Mouse (Mus musculus) leukemia stem cell, adult 10-12 weeks (primary cell): ENCODE data around the gene Ear10. TPM values are rescaled to one million over a fixed set of nuclear protein-coding genes. Genes with fewer than 3 reads are reported as not detected.

ENCODE experiments used
- polyA plus RNA-seq: library from polyadenylated mRNA; stranded (reverse); fragments of >175 nt; gene quantifications from 2 replicates; pipeline ENCODE4 v1.2.3, GENCODE M21; 2012; ENCODE audit warnings: low replicate concordance

Gene Ear10
- polyA plus RNA-seq = not detected in 2 replicates

DNA sequence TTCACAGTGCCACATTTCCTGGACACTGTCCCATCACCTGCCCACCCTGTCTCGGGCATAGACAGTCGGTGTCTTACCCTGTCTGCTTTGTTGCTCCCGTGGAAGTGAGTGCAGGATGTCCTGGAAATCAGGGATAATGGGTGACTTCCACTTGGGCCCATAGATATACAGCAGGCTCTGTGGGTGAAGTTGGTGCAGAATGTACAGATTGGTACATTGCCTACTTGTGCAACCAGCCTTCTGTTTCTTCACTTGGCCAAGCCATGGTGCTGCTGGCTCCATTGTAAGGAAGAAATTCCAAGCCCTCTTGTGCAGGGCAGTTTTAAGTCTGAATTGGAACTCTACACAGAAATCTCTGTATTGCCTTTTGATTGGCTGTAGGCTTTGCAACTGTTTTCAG is at the start of gene Ear10:
Ear10 (minus strand) TSS at position 101 of the 400 bp plus-strand sequence.

DNA sequence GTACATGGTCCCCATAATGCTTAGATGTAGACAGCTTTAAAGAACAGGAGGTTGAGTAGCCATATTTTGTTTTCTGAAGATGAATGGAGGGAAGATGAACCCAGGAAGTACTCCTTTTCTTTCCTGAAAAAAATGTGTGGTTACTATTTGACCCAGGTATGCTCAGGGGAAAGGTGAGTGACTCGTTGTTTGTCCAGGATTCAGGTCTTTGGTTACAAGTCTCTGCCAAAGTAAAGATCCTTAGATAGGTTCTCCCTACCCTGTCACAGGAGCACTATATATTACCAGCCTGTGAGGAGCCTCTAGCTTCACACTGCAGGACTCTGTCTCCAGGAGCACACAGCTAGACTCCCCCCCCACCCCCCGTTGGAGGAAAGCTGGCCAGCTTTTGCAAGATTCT is 33.4 kb upstream of the Ear10 start, which contains the start of gene Ang5:
Ang5 (plus strand) TSS at position 301 of the 400 bp plus-strand sequence.

DNA sequence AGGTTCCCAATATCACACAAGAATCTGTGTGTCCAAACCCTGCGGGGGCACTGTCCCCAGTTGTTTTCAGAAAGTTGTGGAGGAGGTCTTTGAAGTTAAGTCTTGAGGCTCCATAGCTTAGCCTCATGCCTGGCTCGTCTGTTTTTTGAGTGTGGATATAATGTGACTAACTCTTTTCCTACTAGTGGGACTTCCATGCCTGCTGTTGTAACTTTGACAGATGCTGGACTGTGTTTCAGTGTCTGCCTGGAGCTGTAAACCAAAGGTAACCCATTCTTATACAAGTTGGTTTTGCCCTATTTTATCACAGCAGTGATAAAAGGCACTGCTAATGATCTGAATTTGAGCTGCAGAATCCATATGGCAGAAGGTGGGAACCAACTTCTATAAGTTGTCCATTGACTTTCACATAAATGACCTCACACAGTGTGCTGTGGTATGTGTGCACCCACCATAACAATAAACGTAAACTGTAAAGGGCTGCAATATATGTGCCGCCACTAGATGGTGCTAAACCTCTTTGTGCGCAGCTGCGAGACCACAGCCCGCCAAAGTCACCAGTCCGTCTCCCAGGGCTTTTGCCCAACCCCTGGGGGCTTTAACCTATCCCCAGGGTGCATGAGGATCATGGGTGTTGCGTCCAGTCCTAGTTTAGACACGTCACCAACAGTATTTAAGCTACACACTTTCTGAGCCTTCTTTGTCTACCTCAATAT is 1.5 kb upstream of the Ear10 start, which contains the start of gene Gm8113:
Gm8113 (plus strand) TSS at position 703 of the 716 bp plus-strand sequence.

DNA sequence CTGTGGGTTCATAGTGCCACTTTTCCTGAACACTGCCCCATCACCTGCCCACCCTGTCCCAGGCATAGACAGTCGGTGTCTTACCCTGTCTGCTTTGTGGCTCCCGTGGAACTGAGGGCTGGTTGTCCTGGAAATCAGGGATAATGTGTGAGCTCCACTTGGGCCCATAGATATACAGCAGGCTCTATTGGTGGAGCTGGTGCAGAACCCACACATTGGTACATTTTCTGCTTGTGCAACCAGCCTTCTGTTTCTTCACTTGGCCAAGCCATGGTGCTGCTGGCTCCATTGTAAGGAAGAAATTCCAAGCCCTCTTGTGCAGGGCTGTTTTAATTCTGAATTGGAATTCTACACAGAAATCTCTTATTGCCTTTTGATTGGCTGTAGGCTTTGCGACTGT is 47.9 kb downstream of the Ear10 start, which contains the start of gene Ear1:
Ear1 (minus strand) TSS at position 101 of the 400 bp plus-strand sequence.

Other genes with a start within 250 kb of the Ear10 start
- gene Gm8165, start 246.4 kb downstream of the Ear10 start, polyA plus RNA-seq = not detected in 2 replicates
- gene Gm7324, start 225.7 kb downstream of the Ear10 start, polyA plus RNA-seq = not detected in 2 replicates
- gene Gm16506, start 196.1 kb downstream of the Ear10 start, polyA plus RNA-seq = not detected in 2 replicates
- not detected in 2 replicates for gene Gm6526, start 175.7 kb downstream of the Ear10 start, polyA plus RNA-seq
- not detected in 2 replicates for gene Gm8180, start 138.8 kb downstream of the Ear10 start, polyA plus RNA-seq
- gene Ear1, start 48.0 kb downstream of the Ear10 start, polyA plus RNA-seq = not detected in 2 replicates
- gene Gm8113, start 1.8 kb upstream of the Ear10 start, polyA plus RNA-seq = 0.24 TPM in 1 of 2 replicates, not detected in the other
- not detected in 2 replicates for gene Ang5, start 33.5 kb upstream of the Ear10 start, polyA plus RNA-seq
- gene Ang6, start 78.7 kb upstream of the Ear10 start, polyA plus RNA-seq = not detected in 2 replicates
- 0.90 TPM in 1 of 2 replicates, not detected in the other for gene Ear2, start 179.1 kb upstream of the Ear10 start, polyA plus RNA-seq
- not detected in 2 replicates for gene Gm3327, start 200.3 kb upstream of the Ear10 start, polyA plus RNA-seq